Mouse (Mus musculus): ENCODE results near the gene Chml.

Chml gene

DNA sequence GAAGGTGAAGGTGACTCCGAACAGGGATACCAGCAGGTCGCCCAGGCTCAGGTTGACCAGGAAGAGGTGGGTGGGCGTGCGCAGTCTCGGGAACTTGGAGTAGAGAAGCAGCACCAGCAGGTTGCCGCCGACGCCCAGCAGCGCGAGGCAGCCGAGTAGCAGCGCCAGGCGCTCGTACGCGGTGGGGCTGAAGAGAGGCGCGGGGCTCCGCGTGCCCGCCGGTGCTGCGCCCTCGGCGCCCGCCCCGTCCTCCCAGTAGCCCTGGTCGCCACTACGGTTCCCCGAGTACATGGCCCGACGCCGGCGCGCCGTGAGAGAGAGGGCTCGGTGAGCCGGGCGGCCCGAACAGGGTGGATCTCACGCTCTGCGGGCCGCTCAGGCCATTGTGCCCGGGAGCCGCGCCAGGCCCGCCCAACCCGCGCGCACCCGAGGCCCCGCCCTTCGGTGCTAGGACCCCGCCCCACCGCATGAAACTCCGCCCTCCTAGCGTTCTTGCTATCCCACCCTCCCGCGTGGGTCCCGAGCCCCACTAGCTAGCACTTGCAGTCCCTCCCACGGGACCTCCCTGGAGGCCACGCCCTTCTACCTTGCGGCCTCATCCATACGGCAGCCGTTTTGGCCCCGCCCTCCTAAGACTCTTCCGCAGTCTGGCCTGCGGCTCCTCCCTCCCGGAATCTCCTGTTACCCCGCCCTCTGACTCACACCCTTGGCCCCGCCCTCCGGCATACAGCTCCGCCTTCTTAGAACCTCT, at the start of gene Chml, which contains the start of gene Opn3:
Gene Chml, minus strand, starts transcription at position 656 of the 751 bp plus-strand sequence.
Gene Opn3, minus strand, starts transcription at position 531 of the 751 bp plus-strand sequence.
- DNase-seq (ENCODE audit: low read depth) = peak; percentile 95

DNA sequence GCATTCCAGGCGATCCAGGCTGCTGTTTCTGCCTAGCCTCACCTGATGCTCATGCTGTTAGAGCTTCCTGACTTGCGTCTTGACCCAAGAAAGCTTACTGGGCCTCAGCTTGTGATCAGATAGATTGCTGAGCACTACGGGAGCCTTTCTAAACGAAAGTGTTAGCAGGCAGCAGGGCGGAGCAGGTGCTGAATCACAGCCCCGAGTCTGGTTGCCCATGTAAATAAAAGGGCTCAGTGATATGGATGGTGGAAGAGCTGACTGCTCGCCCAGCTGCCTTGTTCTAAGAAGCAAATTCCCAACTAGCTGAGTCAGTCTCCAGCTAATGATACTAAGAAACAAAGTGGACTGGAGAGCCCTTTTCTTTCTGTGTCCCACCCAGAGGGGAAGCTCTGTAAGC, 33.1 kb upstream of the Chml start:
- DNase-seq (ENCODE audit: low read depth) = no peak

DNA sequence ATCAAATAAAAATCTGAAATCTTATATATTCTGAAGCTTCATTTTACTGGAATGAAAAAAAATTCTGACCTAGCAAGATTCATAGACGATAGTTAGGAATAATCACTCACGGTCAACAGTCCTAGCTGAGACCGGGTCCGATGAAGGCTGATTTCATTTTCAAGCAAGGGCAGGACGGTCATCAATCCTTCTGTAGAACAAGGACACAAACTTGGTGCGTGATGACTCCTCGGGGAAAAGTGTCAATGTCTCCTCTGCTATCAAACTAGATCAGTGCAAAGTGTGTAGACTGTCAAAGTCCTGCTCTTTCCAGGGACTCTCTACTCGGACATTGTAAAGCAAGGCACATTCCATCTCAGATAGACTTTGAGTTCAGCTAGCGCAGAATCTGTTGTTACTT, 24.1 kb upstream of the Chml start:
- DNase-seq (ENCODE audit: low read depth) = no peak

DNA sequence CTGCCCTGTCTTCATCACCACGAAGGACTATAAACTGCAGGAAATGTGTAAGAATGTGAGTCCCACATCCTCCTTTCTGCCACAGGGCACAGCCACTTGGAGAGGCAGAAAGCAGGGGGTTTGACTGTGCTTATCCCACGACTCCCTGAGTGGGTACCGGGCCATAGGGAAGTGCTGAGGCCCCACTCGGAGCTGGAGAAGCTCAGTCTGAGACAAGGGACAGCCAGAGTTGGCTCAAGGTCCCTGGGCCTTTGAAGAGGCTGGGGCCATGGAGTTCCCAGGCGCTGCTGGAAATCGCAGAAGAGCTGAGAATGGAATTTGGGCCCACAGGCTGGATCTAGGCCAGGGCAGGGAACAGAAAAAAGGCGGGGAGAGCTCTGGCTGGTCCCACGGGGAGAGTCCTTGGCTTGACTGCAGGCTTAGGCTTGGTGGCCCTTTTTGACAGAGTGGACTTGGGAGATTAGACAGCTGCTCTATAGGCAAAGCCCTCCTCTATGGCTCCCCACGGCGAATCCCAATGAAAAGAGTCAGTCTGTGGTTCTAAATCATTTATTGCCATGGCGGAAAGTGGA, 19.7 kb upstream of the Chml start:
- no peak for DNase-seq (ENCODE audit: low read depth)

GRCm38 (mm10) chr1:175708013-175708412, 15.3 kb upstream of the Chml start:
- no peak for DNase-seq (ENCODE audit: low read depth)

- no peak for DNase-seq (ENCODE audit: low read depth)
These were observed 14.9 kb upstream of the Chml start for GRCm38 (mm10) chr1:175707599-175707998.

DNA sequence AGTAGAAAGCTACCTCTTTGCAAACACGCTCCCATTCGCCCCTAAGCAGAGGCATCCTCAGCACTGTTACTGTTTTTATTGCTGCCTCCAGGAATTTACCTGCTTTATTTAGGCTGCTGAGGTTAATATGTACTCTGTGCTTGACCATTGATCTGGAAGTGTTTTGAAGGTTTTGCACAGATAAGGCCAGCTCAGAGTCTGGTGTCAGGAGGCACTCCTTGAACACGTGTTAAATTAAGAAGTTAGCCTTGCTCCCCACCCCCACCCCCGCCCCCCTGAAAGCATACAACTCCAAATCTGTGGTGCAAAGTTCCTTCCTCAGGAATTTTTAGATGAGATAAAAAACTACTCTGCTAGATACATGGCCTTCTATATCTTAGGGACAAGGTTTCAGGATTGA, 8.4 kb upstream of the Chml start:
- no peak for DNase-seq (ENCODE audit: low read depth)

- DNase-seq (ENCODE audit: low read depth) = no peak
These were observed 7.1 kb upstream of the Chml start for GRCm38 (mm10) chr1:175699796-175700195.

DNA sequence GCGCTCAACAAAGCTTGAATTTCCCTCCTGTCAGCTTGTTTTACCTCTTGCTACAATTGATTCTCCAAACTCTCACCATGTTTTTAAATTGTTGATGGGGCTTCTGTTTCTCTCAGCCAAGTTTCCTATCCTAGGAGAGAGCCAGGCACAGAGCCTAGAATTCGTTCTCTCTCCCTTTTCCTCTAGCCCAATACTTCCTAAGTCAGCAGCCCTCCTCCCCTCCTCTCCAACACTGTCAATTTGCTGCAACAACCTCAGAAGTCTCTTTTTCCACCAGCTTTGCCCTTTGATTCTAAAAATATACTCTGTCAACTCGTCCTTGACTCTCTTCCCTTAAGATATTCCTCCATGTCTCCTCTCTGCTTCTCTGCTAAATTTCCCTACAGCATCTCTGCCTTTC, 6.7 kb upstream of the Chml start:
- no peak for DNase-seq (ENCODE audit: low read depth)

DNA sequence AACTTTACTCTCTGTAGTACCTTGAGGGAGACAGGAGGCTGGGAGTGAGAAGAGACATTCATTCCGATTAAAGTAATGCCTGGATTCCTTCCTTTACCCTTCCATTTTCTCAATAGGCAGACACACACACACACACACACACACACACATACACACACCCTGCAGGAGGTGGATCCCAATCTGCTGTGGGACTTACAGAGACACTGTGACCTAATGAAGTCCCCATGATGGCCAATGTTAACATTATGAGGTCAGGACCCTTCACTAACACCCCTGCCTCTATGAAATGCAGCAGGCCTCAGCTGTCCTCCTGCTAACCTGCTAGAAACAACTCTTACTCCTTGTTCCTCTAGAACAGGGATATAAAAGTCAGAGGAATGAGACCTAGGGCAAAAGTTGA, 5.6 kb upstream of the Chml start, which contains the start of gene Wdr64:
Gene Wdr64, plus strand, starts transcription at position 301 of the 400 bp plus-strand sequence.
- DNase-seq (ENCODE audit: low read depth) = no peak

DNA sequence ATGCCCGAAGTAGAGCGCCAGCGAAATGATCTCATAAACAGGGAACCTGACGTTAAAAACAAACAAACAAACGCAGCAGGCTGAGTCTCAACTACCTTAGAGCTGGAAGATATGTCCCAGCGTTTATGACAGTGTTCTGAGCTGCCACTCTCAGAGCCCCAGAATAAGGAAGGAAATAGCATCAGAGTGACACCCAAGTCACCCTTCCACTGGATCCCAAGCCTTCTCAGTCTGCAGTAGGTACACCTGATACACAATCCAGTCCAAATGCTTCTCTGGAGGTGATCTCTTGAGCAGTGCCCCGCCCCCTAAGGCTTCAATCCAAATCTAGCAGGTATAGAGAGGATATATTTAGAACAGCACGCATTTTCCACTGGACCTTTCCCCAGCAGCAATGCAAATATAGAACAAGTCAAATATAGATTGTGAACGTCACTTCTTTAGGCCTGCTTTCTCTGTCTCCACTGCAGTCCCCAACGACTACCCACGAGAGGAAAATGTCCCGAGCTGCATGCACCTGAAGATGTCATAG, 794 bp upstream of the Chml start:
- DNase-seq (ENCODE audit: low read depth) = peak; percentile 6

- DNase-seq (ENCODE audit: low read depth) = no peak
These were observed 278 bp upstream of the Chml start for GRCm38 (mm10) chr1:175692997-175693361.

DNA sequence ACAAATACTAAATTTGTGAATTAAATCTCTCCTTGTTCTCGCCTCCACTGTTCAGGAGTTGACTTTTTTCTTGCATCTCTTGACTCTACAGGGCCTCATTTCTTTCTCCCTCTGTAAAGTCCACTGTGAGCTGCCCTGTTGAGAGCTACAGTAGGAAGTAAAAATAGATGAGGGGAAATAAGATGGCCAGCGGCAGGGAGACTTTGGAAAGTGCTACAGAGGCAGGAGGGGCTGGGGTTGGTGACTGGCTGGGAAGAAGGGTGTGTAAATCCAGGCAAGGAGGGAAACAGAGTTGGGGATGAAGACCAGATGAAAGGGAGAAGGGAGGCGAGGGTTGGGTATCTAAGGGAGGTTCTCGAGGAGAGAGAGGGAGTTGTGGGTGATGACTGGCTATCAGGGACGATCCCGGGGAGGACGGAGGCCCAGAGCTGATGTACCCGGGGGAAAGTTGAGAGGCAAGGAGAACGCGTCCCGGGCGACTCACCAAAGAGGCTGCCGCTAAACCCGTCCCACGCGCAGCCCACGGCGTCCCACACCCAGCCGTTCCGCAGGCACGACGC, 935 bp downstream of the Chml start:
- DNase-seq (ENCODE audit: low read depth) = peak; percentile 11

- no peak for DNase-seq (ENCODE audit: low read depth)
These were observed 11.7 kb downstream of the Chml start for GRCm38 (mm10) chr1:175680995-175681394.

- DNase-seq (ENCODE audit: low read depth) = no peak
These were observed 15.2 kb downstream of the Chml start for GRCm38 (mm10) chr1:175677459-175677858.

- no peak for DNase-seq (ENCODE audit: low read depth)
These were observed 17.6 kb downstream of the Chml start for GRCm38 (mm10) chr1:175675116-175675515.

DNA sequence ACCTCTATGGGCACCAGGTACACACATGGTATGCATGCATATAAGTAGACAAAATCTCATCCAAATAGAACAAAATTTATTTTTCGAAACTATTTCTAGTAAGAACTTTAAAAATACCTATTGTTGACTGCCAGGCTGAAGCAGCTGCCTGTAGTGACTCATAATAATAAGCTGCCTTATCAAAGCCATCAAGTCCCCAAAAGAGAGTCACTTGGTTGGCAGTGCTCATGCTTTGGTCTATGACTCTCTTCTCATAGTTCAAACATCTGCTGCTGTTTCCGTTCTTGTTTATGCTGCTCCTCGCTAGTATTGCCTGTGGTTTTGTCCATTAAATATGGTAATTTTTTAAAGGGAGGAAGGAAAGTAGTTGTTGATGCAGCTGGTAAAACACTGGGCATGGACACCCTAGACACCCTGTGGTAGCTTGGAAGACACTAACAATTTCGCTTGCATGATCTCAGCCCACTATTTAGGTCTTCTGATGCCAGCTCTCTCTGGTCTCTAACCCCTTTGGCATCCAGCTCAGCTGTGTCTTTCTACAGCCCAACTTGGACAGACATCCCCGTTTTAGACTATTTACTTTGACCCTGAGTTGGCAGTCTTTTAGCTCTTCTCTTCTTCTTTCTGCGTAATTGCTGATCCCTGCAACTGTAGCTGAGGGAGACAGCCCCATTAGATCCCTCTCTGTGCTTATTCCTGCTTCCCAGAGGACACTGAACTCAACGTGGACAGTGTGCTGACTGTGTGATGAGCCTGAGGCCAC, 19.0 kb downstream of the Chml start:
- DNase-seq (ENCODE audit: low read depth) = no peak

DNA sequence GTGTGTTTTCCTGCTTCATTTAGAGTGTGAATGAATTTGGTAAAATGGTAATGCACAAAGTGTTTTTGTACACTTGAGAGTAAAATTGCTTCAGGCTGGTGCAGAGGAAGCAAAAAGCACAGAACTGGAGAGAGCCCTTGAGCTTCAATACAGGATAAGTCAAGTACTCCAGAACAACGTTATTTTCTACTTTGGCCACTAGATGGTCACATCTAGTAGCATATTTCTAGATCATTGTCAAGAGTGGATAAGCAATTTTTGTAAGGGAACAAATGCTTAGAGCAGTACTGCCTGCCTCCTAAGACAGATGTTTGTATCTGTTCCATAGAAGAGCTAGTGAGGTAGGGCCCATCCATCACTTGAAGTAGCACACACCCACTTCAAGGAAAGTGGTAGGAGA, 21.1 kb downstream of the Chml start:
- no peak for DNase-seq (ENCODE audit: low read depth)

DNA sequence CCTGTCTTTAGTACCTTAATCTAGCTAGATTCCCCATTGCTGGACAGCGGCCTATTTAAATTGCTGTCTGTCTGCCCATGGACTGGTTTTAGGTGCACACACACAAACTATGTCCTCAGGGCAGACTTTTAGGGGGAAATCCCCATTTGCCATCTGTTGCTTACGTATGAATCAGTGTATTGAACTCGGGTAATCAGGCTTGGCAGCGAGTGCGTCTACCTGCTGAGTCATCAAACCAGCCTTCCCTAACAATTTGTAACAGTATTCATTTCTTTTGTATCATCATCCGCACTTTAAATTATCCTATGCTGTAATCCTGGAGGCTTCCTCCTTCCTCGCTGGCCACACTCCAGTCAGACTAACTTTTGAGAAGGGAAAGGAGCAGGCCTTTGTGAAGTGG, 22.7 kb downstream of the Chml start:
- DNase-seq (ENCODE audit: low read depth) = no peak

GRCm38 (mm10) chr1:175669456-175669855, 23.2 kb downstream of the Chml start:
- no peak for DNase-seq (ENCODE audit: low read depth)

DNA sequence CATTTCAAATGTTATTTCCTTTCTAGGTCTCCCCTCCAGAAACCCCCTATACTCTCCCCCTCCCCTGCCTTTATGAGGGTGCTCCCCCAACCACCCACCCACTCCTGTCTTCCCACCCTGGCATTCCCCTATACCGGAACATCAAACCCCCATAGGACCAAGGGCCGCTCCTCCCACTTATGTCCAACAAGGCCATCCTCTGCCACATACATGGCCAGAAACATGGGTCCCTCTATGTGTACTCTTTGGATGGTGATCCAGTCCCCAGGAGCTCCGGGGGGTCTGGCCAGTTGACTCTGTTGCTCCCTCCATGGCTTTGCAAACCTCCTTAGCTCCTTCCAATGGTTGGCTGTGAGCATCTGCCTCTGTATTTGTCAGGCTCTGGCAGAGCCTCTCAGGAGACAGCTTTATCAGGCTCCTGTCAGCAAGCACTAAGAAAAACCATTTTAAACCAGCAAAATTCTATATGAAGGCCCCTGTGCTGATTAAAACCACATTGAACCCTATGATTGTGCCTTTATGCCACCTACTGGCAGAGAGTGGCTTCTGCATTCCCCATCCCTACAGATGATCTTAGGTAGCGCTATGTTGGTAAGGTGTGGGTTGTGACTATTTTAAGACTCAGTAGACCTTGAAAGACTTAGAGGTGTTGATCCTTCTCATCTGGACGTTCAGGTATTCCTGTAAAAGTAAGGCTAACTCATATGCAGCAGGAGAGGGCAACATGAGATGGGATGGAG, 23.9 kb downstream of the Chml start:
- peak; percentile 13 for DNase-seq (ENCODE audit: low read depth)

GRCm38 (mm10) chr1:175659900-175660299, 32.8 kb downstream of the Chml start:
- DNase-seq (ENCODE audit: low read depth) = no peak

Measured in c-Kit-positive CD71-positive TER-119-negative erythroid progenitor cells, embryonic 14.5 days (primary cell).